Mouse (Mus musculus): ENCODE results near the gene Gm37240.

The Gm37240 gene

DNA sequence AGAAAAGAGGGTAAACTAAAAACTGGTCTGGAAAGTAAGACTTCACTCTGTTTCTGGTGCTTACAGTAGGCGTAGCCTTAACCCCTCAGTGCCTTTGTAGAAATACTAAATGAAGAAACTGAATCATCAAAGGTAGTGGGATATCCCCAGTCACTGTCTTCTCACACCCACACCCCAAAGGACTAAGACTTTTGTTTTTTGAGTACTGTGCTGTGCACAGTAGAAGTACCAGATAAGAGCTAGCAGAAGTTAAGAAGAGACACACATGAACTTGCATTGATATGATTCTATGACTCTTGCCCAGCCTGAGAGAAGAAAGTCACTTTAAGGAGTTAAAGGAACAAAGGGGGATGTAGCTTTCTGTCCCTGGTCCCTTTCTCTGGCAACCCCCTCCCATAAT is 1409.8 kb downstream of the Gm37240 start:
- no peak for DNase-seq

DNA sequence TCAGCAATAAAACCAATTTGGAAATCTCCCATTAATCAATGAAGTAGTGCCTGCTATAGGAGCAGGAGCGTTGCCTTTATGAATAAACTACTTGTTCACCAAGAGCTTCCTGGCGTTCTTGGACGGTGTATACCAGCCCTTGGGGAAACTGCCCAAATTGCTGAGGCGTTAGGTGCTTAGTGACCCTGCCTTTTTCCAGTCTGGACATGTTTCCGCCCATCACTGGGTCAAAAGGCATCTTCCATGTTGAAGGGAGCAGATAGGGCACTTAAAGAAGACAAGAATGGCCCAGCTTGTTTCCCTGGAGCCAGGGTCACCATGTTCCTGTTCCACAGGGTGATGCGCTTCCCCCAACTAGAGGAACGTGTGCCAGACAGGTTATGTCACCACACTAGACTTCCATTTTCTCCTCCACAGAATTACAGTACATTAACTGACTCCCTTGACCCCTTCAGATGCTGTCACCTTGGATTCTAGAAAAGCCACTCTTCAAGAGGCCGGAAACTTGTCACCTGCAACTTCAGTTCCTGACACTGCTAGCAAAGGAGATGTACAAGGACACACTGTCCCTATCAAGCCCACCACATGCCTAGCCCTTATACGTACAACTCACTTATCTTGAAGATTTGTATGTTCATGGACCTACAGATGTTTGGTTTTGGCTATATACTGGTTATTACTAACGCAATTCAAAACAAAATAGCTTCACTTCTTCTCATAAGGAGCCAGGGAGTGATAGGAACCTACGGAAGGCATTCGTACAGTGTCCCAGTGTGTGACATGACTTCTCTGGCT is 1412.1 kb downstream of the Gm37240 start:
- DNase-seq, result no peak

DNA sequence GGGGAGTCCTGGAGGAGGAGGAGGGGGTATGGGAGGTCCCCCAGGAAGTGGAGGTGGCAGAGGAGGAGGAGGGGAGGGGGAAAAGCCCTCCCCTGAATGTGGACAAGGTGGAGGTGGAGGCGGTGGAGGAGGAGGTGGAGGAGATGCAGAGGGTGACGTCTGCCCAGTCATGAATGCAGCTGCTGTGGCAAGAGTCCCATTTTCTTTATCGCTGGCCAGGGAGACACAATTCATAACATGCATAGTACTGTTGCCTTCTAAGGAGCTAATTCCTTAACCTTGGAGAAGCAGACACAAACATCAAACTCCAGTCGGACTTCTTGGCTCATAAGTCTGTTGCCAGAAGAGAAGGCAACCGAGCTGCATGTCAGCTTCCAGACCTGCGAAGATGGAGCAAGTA is 1412.9 kb downstream of the Gm37240 start:
- no peak for DNase-seq

DNA sequence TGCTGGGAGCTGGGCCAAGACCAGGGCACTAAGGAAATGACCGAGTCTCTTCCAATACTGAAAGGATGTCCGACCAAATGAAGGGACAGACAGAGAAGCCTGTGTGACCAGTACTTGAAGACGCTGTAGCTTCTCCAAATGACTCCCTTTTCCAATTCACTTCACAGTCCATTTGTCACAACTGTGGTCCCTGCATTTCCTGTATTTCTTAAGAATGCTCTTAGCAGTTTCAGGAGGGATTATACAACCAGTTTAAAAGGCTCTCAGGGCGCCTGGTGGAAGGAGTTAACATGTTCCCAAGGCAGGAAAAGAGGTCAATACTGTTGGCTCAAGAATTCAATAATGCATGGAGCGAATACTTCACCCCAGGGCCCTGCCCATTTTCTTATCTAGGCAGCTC is 1414.4 kb downstream of the Gm37240 start:
- no peak for DNase-seq

DNA sequence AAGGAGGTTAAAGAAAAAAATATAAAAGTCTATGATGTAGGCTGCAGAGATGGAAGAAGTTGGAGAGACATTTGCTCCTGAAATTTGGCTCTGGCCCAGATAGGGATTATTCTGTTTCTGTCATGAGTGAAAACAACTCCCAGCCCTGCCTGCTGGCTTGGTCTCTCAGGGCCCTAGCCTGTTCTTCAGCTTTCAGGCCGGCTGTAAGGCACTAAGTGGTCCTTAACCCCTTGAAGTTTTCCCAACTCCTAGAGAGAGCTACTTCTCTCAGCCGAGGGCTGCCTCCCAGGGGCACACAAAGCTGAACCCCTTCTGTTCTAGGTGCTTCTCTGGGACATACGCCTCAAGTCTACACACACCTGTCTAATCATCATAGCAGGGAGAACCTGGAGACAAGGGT is 1414.8 kb downstream of the Gm37240 start:
- DNase-seq, result no peak

DNA sequence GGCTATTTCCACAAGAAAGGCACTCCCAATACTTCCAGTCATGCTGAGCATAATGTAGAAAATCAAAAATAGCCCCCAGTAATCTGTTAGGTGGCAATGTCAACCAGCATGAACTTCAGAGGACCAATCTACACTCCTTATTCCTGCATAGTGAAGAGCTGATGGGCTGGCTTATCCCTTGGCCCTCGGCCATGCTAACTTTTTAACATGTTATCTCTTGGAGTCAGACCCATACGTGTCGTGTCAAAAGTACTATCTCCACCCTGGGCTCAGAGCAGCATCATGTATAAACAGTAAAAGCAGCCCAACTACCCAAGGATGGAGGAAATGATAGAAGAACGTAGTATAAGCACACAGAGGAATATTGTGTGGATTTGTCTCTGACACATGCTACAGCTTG is 1416.2 kb downstream of the Gm37240 start:
- DNase-seq, result no peak

DNA sequence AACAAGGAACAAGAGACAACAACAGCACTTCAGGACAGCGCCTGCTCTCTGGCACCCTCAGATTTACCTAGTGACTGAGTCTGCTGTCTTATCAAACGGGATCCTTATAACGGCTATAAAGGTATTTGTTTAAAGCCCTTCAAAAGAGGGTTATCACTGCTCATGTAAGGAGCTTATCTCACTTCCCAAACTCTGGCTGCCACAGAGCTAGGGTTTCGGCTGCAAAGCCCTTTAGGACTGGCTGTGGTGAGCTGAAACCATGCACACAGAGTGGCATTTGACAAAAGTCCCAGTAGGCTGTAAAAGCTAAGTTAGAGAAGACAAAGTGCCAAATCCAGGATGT is 1419.2 kb downstream of the Gm37240 start:
- no peak for DNase-seq

DNA sequence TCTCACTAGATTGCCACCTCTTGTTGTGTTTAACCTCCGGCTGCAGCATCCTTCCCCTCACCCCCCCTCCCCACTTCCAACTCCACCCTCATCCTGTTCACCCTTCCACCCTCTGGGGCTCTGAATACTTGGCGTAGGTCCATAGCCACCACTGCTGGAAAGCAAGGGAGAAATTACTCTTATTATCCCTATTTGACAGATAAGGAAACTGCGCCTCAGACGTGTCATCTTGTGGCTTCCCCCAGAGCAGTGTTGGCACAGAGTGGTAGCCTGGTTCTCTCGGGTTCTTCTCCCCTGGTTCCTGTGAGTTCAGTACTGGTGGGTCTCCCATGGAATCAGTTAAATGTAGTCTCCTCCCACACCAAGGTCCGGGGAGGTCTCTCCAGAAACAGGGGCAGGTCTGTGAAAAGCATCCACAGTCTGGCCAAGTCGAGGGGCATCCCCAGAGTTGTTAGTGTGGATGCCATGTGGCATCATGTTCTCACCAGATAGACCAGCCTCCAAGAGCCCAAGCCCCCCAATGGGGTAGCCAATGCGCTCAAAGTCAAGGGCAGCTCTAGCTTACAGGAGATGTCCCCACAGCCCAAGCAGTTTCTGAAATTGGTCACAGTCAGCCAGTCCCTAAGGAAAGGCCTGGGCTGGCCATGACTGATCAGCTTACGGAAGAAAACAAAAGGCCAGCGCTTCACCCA is 1419.8 kb downstream of the Gm37240 start:
- no peak for DNase-seq

DNA sequence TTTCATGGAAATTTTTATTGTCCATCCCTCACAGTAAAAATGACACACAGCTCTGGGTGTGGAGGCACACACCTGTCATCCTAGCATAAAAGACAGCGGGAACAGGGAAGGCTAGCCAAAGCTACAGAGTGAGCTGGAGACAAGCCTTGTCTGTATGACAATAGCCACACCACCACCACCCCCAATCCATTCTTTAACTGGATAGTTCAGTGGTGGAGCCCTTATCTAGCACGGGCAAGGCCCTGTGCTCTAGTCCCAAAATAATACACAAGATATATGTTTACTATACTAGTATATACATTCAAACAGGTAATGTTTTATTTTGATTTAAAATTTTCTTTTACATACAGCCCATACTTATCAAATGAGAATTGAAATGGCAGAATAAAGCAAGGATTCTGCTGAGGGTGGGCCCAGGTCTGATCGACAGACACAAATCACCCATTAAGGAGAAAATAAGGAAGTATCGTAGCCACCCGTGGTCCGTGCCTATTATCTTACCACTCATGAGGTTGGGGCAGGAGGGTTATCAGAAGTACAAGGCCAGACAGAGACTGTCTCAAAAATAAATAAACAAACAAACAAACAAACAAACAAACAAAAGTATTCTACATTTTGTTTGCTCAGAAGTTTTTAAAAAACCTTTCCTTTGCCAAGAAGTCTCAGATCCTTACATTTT is 1421.4 kb downstream of the Gm37240 start:
- no peak for DNase-seq

DNA sequence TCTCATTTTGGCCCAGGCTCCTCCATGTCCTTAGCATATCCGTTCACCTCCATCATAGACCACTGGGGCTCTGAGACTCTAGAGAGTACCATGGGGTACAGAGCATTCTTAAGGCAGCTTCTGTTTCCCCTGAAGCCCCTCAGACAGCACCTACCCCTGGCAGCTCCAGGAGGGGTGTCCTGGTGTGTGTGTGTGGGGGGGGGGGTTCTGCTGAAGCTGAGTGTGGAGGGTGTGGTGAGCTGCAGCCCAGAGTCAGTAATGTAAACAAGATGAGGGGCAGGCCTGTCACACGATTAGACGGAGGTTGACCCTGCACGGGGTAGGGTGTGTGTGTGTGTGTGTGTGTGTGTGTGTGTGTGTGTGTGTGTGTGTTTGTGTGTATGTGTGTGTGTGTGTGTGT is 1425.6 kb downstream of the Gm37240 start:
- no peak for DNase-seq

DNA sequence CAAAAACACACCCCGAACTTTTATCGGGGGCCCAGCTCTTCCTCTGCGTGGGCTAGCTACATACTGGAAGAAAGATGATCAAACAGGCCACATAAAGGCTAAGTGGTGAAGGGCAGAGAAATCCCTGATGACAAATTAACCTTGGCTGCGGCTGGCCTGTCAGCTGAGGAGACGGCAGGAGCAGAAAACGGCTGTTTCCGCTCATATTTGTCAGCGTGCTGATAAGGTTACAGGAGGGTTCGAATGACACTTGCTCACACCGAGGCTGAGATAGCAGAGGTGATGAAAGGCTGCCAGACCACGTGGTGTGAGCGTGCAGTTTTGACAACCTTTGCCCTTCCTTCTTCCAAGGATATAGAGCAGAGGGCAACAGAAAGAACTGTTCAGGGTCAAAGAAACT is 1426.4 kb downstream of the Gm37240 start:
- peak; percentile 16 for DNase-seq

DNA sequence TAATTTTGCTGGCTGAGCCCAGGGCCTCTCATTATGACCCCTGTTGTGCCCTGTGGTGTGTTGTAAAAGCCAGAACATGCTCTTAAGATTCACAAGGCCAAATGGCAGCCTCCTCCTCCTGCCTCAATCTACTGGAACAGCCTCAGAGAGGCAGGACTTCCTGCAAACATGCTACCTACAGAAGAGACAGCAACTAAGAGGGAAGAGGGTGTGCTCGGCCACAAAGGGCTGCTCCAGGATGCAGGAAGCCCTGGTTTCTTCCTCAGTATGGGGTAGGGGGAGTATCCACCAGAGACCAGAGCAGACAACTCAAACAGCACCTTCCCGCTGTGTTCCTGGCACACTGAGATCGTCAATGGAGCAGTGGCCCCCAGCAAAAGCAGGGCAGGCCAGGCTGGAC is 1426.8 kb downstream of the Gm37240 start:
- DNase-seq, result no peak

DNA sequence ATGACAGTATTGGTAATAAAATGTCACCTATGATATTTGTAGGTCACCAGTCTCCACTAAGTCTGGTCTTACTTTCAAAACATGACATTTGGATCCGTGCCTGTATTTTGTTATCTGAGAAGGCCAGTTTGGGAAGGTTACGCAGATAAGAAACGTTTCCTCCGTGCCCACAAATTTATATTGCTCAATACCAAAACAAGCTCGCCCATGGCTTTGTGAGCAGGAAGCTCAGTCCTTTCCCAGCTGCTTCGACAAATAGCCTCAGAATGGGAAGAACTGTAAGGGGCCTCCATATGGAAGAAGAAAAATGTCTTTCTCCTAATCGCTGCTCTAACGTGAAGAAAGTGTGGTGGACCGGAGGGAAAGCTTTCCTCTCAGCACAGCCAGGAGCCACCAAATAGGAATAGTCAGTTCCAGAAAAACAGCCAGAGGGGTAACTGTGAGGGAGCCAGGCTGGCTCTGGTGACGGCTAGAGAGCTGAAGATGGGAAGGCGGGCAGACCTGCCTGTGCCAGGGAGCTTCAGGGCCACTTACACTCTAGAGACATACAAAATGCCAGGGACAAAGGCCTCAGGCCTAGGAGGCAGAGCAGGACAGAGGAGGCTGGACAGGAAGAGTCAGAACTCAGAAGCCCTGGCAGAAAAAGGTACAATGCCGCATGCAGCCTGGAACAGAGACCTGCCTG is 1431.4 kb downstream of the Gm37240 start:
- DNase-seq, result no peak

DNA sequence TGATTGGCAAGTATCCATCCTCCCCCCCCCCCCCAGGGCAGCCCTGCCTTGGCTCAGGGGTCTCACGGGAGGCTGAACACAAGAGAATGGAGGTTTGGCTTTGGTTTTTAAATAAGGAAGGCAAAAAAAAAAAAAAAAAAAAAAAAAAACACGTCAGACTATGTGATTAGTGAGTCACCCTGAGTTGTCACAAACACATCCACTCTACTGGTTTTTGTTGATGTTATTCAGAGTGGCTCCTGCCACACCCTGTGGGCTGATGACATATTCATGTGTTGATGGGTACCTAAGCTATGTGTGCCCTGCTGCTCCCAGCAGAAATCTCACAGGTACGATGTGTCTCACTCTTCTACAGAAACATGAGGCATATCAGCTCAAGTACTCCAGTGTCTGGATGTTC is 1436.7 kb downstream of the Gm37240 start:
- DNase-seq, result no peak

DNA sequence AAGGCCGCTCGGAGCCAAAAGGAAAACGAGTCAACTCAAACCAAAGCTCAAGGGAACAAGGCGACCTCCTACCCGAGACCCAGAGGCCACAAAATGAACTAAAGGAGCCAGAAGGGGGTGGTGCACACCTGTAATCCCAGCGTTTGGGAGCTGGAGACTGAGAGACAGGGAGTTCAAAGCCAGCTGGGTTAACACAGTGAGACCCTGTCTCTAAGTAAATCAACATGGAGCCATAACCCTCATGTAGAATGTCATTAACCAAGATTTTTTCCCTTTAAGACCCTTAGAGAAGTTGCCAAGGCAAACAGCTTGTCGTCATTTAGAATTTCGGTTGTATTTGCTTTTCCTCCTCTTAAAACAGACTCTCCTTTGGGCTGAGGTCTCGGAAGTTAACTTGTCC is 1438.3 kb downstream of the Gm37240 start:
- DNase-seq, result no peak

DNA sequence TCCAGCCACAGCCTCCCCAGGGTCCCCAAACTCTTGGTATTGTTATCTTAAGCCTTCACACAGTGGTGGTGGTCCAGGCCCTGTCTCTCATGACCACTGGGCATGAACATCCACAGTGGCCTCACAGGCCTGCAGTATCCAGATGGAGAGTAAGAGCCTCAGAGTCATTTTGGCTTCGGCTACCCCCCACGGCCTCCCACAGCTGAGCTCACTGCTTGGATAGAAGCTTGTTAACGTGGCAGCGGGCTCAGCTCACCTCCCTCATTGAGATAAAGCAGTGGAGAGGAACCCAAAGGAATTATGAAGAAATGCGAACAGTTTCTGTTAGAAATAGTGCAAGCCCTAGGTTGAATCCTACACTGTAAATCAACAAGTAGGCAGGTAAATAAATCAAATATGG is 1439.5 kb downstream of the Gm37240 start:
- no peak for DNase-seq

All from thymus, postnatal 14 days (tissue).